Mouse (Mus musculus): ENCODE measurements around the gene Hsd17b6. TPM values are rescaled to one million over a fixed set of nuclear protein-coding genes. Genes with fewer than 3 reads are reported as not detected.
"Not testable (repeated sequence)": the region's sequence is repeated elsewhere in the genome, so short reads cannot be mapped to it uniquely, and the experiment has no call there.

Hsd17b6 gene
- total and polyA plus RNA-seq, 3 experiments = 0.08 TPM; not detected in 2

GRCm38 (mm10) chr10:128052136-128052535, 44.7 kb upstream of the Hsd17b6 start:
- DNase-seq (ENCODE audit: extremely low read depth); H3K9ac ChIP-seq (ENCODE audit: insufficient read depth, low read depth); H3K27me3 ChIP-seq (replicated peaks); H3K27ac ChIP-seq (ENCODE audit: insufficient read depth, low read depth); H3K4me3 ChIP-seq (replicated peaks in 1 of 3; ENCODE audit: low read depth in 2 of 3, low read length in 2 of 3, poor library complexity in 1 of 3); dilution Hi-C loops (cut with MboI; ENCODE audit: extremely low pct_ligation_motif_present, extremely low pct_unique_long_range_greater_than_20kb, low sequenced_read_pairs); H3K4me1 ChIP-seq (ENCODE audit: control insufficient read depth in 1 of 2, insufficient read depth in 2 of 2); H3K79me2 ChIP-seq (replicated peaks; ENCODE audit: control insufficient read depth, extremely low read depth, insufficient read depth, poor library complexity, severe bottlenecking); in situ Hi-C loops (cut with MboI; ENCODE audit: low pct_ligation_motif_present, low pct_unique_long_range_greater_than_20kb, low sequenced_read_pairs); H3K9me3 ChIP-seq (replicated peaks; ENCODE audit: low read length); H3K4me2 ChIP-seq (ENCODE audit: insufficient read depth, low read depth, poor library complexity, severe bottlenecking): not testable (repeated sequence)
- TF ChIP-seq ZNF384 (IDR thresholded peaks at IDR 0.05; ENCODE audit: low read depth, low read length) = peak; percentile 54; the same call in 1 of the 2 replicates
- H3K36me3 ChIP-seq (replicated peaks in 1 of 2; ENCODE audit: control insufficient read depth in 1 of 2, insufficient read depth in 1 of 2, low read length in 1 of 2) = peaks cover 26 to 42% of the 10 kb centered on the region in 2 experiments

GRCm38 (mm10) chr10:128051589-128051988, 44.2 kb upstream of the Hsd17b6 start:
- Histone ChIP-seq H3K36me3 (replicated peaks in 1 of 2; ENCODE audit: control insufficient read depth in 1 of 2, insufficient read depth in 1 of 2, low read length in 1 of 2) (peaks cover 29 to 45% of the 10 kb centered on the region in 2 experiments), H3K9ac (ENCODE audit: insufficient read depth, low read depth) (no peak overlapping the region), H3K4me1 (ENCODE audit: control insufficient read depth in 1 of 2, insufficient read depth in 2 of 2) (no peaks in the 10 kb centered on the region), H3K27me3 (replicated peaks) (no peaks in the 10 kb centered on the region), H3K79me2 (replicated peaks; ENCODE audit: control insufficient read depth, extremely low read depth, insufficient read depth, poor library complexity, severe bottlenecking) (0 out of 2 replicates have a peak, but pooled peaks cover 4% of the 10 kb centered on the region), H3K4me2 (ENCODE audit: insufficient read depth, low read depth, poor library complexity, severe bottlenecking) (no peak overlapping the region), H3K9me3 (replicated peaks; ENCODE audit: low read length) (no peaks in the 10 kb centered on the region), H3K4me3 (replicated peaks in 1 of 3; ENCODE audit: low read depth in 2 of 3, low read length in 2 of 3, poor library complexity in 1 of 3) (no peak overlapping the region), H3K27ac (ENCODE audit: insufficient read depth, low read depth) (no peak overlapping the region)
- TF ChIP-seq POLR2A (IDR thresholded peaks at IDR 0.05; ENCODE audit: low read depth, low read length) = 0 out of 2 replicates have a peak, but pooled peaks have one; percentile 11
- TF ChIP-seq POLR2AphosphoS2 (IDR thresholded peaks at IDR 0.05; ENCODE audit: low read depth, low read length) = no peak
- no peak for DNase-seq (ENCODE audit: extremely low read depth)
- dilution Hi-C loops (cut with MboI; ENCODE audit: extremely low pct_ligation_motif_present, extremely low pct_unique_long_range_greater_than_20kb, low sequenced_read_pairs) (no loop called here), in situ Hi-C loops (cut with MboI; ENCODE audit: low pct_ligation_motif_present, low pct_unique_long_range_greater_than_20kb, low sequenced_read_pairs) (no loop called here)

- Histone ChIP-seq H3K9me3 (replicated peaks; ENCODE audit: low read length) (no peaks in the 10 kb centered on the region), H3K27ac (ENCODE audit: insufficient read depth, low read depth) (no peak overlapping the region), H3K4me2 (ENCODE audit: insufficient read depth, low read depth, poor library complexity, severe bottlenecking) (no peak overlapping the region), H3K9ac (ENCODE audit: insufficient read depth, low read depth) (no peak overlapping the region), H3K4me3 (replicated peaks in 1 of 3; ENCODE audit: low read depth in 2 of 3, low read length in 2 of 3, poor library complexity in 1 of 3) (no peak overlapping the region), H3K27me3 (replicated peaks) (no peaks in the 10 kb centered on the region), H3K79me2 (replicated peaks; ENCODE audit: control insufficient read depth, extremely low read depth, insufficient read depth, poor library complexity, severe bottlenecking) (peaks cover 14% of the 10 kb centered on the region), H3K36me3 (replicated peaks in 1 of 2; ENCODE audit: control insufficient read depth in 1 of 2, insufficient read depth in 1 of 2, low read length in 1 of 2) (peaks cover 40 to 57% of the 10 kb centered on the region in 2 experiments), H3K4me1 (ENCODE audit: control insufficient read depth in 1 of 2, insufficient read depth in 2 of 2) (no peaks in the 10 kb centered on the region)
- no peak for TF ChIP-seq KAT2A (IDR thresholded peaks at IDR 0.05; ENCODE audit: insufficient replicate concordance, low read length)
- no peak for TF ChIP-seq CHD1 (IDR thresholded peaks at IDR 0.05; ENCODE audit: low read depth, low read length)
- TF ChIP-seq EP300 (IDR thresholded peaks at IDR 0.05; ENCODE audit: low read length) = no peak
- no peak for TF ChIP-seq CHD2 (IDR thresholded peaks at IDR 0.05; ENCODE audit: low read length)
- no peak for TF ChIP-seq MAZ (IDR thresholded peaks at IDR 0.05; ENCODE audit: low read depth, low read length)
- no peak for TF ChIP-seq MAFK (IDR thresholded peaks at IDR 0.05; ENCODE audit: insufficient replicate concordance, low read length)
- peak; percentile 66; the same call in 1 of the 2 replicates for TF ChIP-seq ZMIZ1 (IDR thresholded peaks at IDR 0.05; ENCODE audit: low read depth, low read length)
- no peak for TF ChIP-seq JUN (IDR thresholded peaks at IDR 0.05; ENCODE audit: insufficient read depth, low read depth, low read length)
- no peak for TF ChIP-seq CTCF (conservative IDR thresholded peaks at IDR 0.05 in 1 of 2, IDR thresholded peaks at IDR 0.05 in 1 of 2; ENCODE audit: low read depth in 2 of 2, low read length in 2 of 2)
- TF ChIP-seq ZKSCAN1 (IDR thresholded peaks at IDR 0.05; ENCODE audit: borderline replicate concordance, low read depth, low read length) = no peak
- no peak for TF ChIP-seq NELFE (IDR thresholded peaks at IDR 0.05; ENCODE audit: low read depth, low read length)
- peak; percentile 62; the same call in 1 of the 2 replicates for TF ChIP-seq POLR2AphosphoS2 (IDR thresholded peaks at IDR 0.05; ENCODE audit: low read depth, low read length)
- no peak for TF ChIP-seq MYC (IDR thresholded peaks at IDR 0.05; ENCODE audit: low read depth, low read length)
- TF ChIP-seq GABPA (IDR thresholded peaks at IDR 0.05; ENCODE audit: insufficient replicate concordance, low read depth, low read length) = no peak
- in situ Hi-C loops (cut with MboI; ENCODE audit: low pct_ligation_motif_present, low pct_unique_long_range_greater_than_20kb, low sequenced_read_pairs) = no loop called here
- no peak for DNase-seq (ENCODE audit: extremely low read depth)
- dilution Hi-C loops (cut with MboI; ENCODE audit: extremely low pct_ligation_motif_present, extremely low pct_unique_long_range_greater_than_20kb, low sequenced_read_pairs) = no loop called here
Observed at GRCm38 (mm10) chr10:128050355-128050754, 42.9 kb upstream of the Hsd17b6 start.

Data from CH12.LX (cell line).